Mouse (Mus musculus) kidney, embryonic 14.5 days (tissue): ENCODE data around the gene Megf11. TPM values are rescaled to one million over a fixed set of nuclear protein-coding genes. Genes with fewer than 3 reads are reported as not detected.

Experiments
- ATAC-seq: fragments of 200-750 bp; cut with Nextera tagmentation; 2 replicates; pipeline ENCODE4 v1.8.0; 2017; ENCODE audit warnings: moderate number of reproducible peaks, mild to moderate bottlenecking, moderate TSS enrichment, moderate library complexity; ENCODE audit not compliant: low FRiP score, low TSS enrichment
- H3K27ac ChIP-seq: fragments of 300-500 bp; sonication (generic); 2 replicates; pipeline ENCODE4 v1.5.1; 2014; ENCODE audit warnings: low read depth, mild to moderate bottlenecking, low read length, moderate library complexity, mixed read lengths
- H3K27me3 ChIP-seq: fragments of 300-500 bp; sonication (generic); 2 replicates; pipeline ENCODE4 v1.6.1; 2014; ENCODE audit warnings: mild to moderate bottlenecking, low read length; ENCODE audit not compliant: control insufficient read depth, insufficient read depth
- H3K36me3 ChIP-seq: fragments of 300-500 bp; sonication (generic); 2 replicates; pipeline ENCODE4 v1.6.1; 2014; ENCODE audit warnings: low read length, mixed read lengths; ENCODE audit not compliant: control insufficient read depth, insufficient read depth
- H3K4me1 ChIP-seq: fragments of 300-500 bp; sonication (generic); 2 replicates; pipeline ENCODE4 v1.6.1; 2014; ENCODE audit warnings: low read length, mixed read lengths; ENCODE audit not compliant: control insufficient read depth, insufficient read depth
- H3K4me2 ChIP-seq: fragments of 300-500 bp; sonication (generic); replicated peaks from 2 replicates; pipeline ENCODE4 v1.6.1; 2014; ENCODE audit warnings: low read depth, mild to moderate bottlenecking, low read length
- H3K4me3 ChIP-seq: fragments of 300-500 bp; sonication (generic); 2 replicates; pipeline ENCODE4 v1.5.1; 2014; ENCODE audit warnings: mild to moderate bottlenecking, low read length
- H3K9ac ChIP-seq: fragments of 300-500 bp; sonication (generic); 2 replicates; pipeline ENCODE4 v1.6.1; 2014; ENCODE audit warnings: low read depth, mild to moderate bottlenecking, low read length, moderate library complexity
- H3K9me3 ChIP-seq: fragments of 300-500 bp; sonication (generic); 2 replicates; pipeline ENCODE4 v1.6.1; 2016; ENCODE audit warnings: low read length; ENCODE audit not compliant: control insufficient read depth
- WGBS: fragments of 180-500 bp; shearing (Covaris S2); extraction: QIAGEN DNeasy Blood & Tissue Kit; methylation state at CpG from one replicate; pipeline ENCODE4 v1.1.7; 2014; 5-methylcytosine and 5-hydroxymethylcytosine counted together
- polyA plus RNA-seq: library from polyadenylated mRNA; unstranded; fragments of >200 nt; fragmentation: Nextera tagmentation; extraction: Ambion mirVana; gene quantifications from 2 replicates; pipeline ENCODE4 v1.2.1, GENCODE M21; 2014

Gene Megf11
- polyA plus RNA-seq, 1 experiment from 2014 or later, result 3.7 TPM

- WGBS, result 85% methylated on average over 7 of the region's 7 CpGs
Observed at GRCm38 (mm10) chr9:64407390-64407970, 22.1 kb downstream of the Megf11 start.

GRCm38 (mm10) chr9:64408821-64409220 lies 23.4 kb downstream of the Megf11 start:
- no peak overlapping the region for H3K4me2 ChIP-seq
- ATAC-seq, result no peak; the same call in 1 of the 2 replicates
- no peak overlapping the region for H3K4me3 ChIP-seq
- 12% methylated on average over 8 of the region's 8 CpGs for WGBS
- H3K4me1 ChIP-seq, result peaks cover 8% of the 10 kb centered on the region
- H3K27me3 ChIP-seq, result no peaks in the 10 kb centered on the region
- no peak overlapping the region for H3K9ac ChIP-seq
- H3K9me3 ChIP-seq, result no peaks in the 10 kb centered on the region
- H3K36me3 ChIP-seq, result no peaks in the 10 kb centered on the region
- H3K27ac ChIP-seq, result no peak overlapping the region

More at GRCm38 (mm10) chr9:64407390-64407970, 22.1 kb downstream of the Megf11 start:
- Histone ChIP-seq H3K4me3 (no peak overlapping the region), H3K27ac (no peak overlapping the region), H3K9me3 (no peaks in the 10 kb centered on the region), H3K4me2 (no peak overlapping the region), H3K4me1 (peaks cover 8% of the 10 kb centered on the region), H3K9ac (no peak overlapping the region), H3K36me3 (no peaks in the 10 kb centered on the region), H3K27me3 (no peaks in the 10 kb centered on the region)
- ATAC-seq, result no peak

GRCm38 (mm10) chr9:64420471-64420870 lies 35.0 kb downstream of the Megf11 start:
- WGBS, result 82% methylated on average over 3 of the region's 3 CpGs
- no peak for ATAC-seq

GRCm38 (mm10) chr9:64421986-64422616 lies 36.7 kb downstream of the Megf11 start:
- H3K4me1 ChIP-seq, result no peaks in the 10 kb centered on the region

More at GRCm38 (mm10) chr9:64420471-64420870, 35.0 kb downstream of the Megf11 start:
- H3K9ac ChIP-seq, result no peak overlapping the region
- no peak overlapping the region for H3K27ac ChIP-seq
- H3K27me3 ChIP-seq, result no peaks in the 10 kb centered on the region
- no peak overlapping the region for H3K4me3 ChIP-seq
- no peaks in the 10 kb centered on the region for H3K4me1 ChIP-seq
- no peaks in the 10 kb centered on the region for H3K36me3 ChIP-seq
- no peaks in the 10 kb centered on the region for H3K9me3 ChIP-seq
- H3K4me2 ChIP-seq, result no peak overlapping the region

GRCm38 (mm10) chr9:64423912-64424311 lies 38.5 kb downstream of the Megf11 start:
- no peaks in the 10 kb centered on the region for H3K36me3 ChIP-seq
- no peaks in the 10 kb centered on the region for H3K4me1 ChIP-seq
- WGBS, result 100% methylated on average over 1 of the region's 1 CpGs
- H3K27me3 ChIP-seq, result no peaks in the 10 kb centered on the region
- no peak for ATAC-seq
- H3K9me3 ChIP-seq, result no peaks in the 10 kb centered on the region
- H3K4me3 ChIP-seq, result no peak overlapping the region
- no peak overlapping the region for H3K27ac ChIP-seq
- no peak overlapping the region for H3K4me2 ChIP-seq
- no peak overlapping the region for H3K9ac ChIP-seq

More at GRCm38 (mm10) chr9:64421986-64422616, 36.7 kb downstream of the Megf11 start:
- Histone ChIP-seq H3K36me3 (no peaks in the 10 kb centered on the region), H3K9ac (no peak overlapping the region), H3K27ac (no peak overlapping the region), H3K9me3 (no peaks in the 10 kb centered on the region), H3K4me2 (no peak overlapping the region), H3K4me3 (no peak overlapping the region), H3K27me3 (no peaks in the 10 kb centered on the region)
- 78% methylated on average over 8 of the region's 8 CpGs for WGBS
- ATAC-seq, result no peak

GRCm38 (mm10) chr9:64436121-64436520 lies 50.7 kb downstream of the Megf11 start:
- H3K9ac ChIP-seq, result no peak overlapping the region
- no peaks in the 10 kb centered on the region for H3K27me3 ChIP-seq
- ATAC-seq, result no peak
- WGBS, result 72% methylated on average over 2 of the region's 2 CpGs
- H3K36me3 ChIP-seq, result no peaks in the 10 kb centered on the region
- H3K4me2 ChIP-seq, result no peak overlapping the region
- H3K9me3 ChIP-seq, result 0 out of 2 replicates have a peak, but pooled peaks cover under 1% of the 10 kb centered on the region
- no peak overlapping the region for H3K4me3 ChIP-seq
- no peaks in the 10 kb centered on the region for H3K4me1 ChIP-seq
- no peak overlapping the region for H3K27ac ChIP-seq

- Histone ChIP-seq H3K27me3 (no peaks in the 10 kb centered on the region), H3K4me1 (no peaks in the 10 kb centered on the region), H3K9ac (no peak overlapping the region), H3K36me3 (no peaks in the 10 kb centered on the region), H3K4me2 (no peak overlapping the region), H3K4me3 (no peak overlapping the region), H3K9me3 (no peaks in the 10 kb centered on the region), H3K27ac (no peak overlapping the region)
- WGBS, result 77% methylated on average over 7 of the region's 7 CpGs
- no peak for ATAC-seq
Observed at GRCm38 (mm10) chr9:64440101-64440500, 54.7 kb downstream of the Megf11 start.

GRCm38 (mm10) chr9:64445981-64446380 lies 60.6 kb downstream of the Megf11 start:
- Histone ChIP-seq H3K4me3 (no peak overlapping the region), H3K27me3 (no peaks in the 10 kb centered on the region), H3K4me2 (no peak overlapping the region), H3K27ac (no peak overlapping the region), H3K9ac (no peak overlapping the region), H3K36me3 (no peaks in the 10 kb centered on the region), H3K9me3 (no peaks in the 10 kb centered on the region), H3K4me1 (peaks cover 12% of the 10 kb centered on the region)
- WGBS, result 100% methylated on average over 1 of the region's 1 CpGs
- no peak for ATAC-seq

GRCm38 (mm10) chr9:64447070-64447469 lies 61.6 kb downstream of the Megf11 start:
- peak overlapping the region; percentile 10; the same call in 1 of the 2 replicates for H3K4me2 ChIP-seq
- no peaks in the 10 kb centered on the region for H3K9me3 ChIP-seq
- no peak overlapping the region for H3K4me3 ChIP-seq
- H3K9ac ChIP-seq, result no peak overlapping the region
- WGBS, result 34% methylated on average over 6 of the region's 6 CpGs
- H3K27ac ChIP-seq, result no peak overlapping the region
- peak; percentile 60; the same call in 1 of the 2 replicates for ATAC-seq
- no peaks in the 10 kb centered on the region for H3K36me3 ChIP-seq
- H3K4me1 ChIP-seq, result peaks cover 12% of the 10 kb centered on the region
- no peaks in the 10 kb centered on the region for H3K27me3 ChIP-seq
